Mouse (Mus musculus) frontal cortex, adult (tissue): ENCODE measurements at regions not wholly inside any gene's neighbourhood (a gene's known extent, or its start where the extent isn't known, plus 50 kb on each side); places are given as distances from the start of the nearest gene placed in this dataset.

Source experiments
- ATAC-seq: cut with Nextera tagmentation; 2 replicates; pipeline ENCODE4 v1.9.2; 2017; ENCODE audit warnings: mild to moderate bottlenecking, moderate library complexity, mixed read lengths; ENCODE audit not compliant: low TSS enrichment

- no peak for ATAC-seq
Measured at GRCm38 (mm10) chr4:135632443-135632842, 53.6 kb upstream of the Ifnlr1 start.

GRCm38 (mm10) chr4:135629793-135630569, 56.1 kb upstream of the Ifnlr1 start:
- ATAC-seq: no peak

DNA sequence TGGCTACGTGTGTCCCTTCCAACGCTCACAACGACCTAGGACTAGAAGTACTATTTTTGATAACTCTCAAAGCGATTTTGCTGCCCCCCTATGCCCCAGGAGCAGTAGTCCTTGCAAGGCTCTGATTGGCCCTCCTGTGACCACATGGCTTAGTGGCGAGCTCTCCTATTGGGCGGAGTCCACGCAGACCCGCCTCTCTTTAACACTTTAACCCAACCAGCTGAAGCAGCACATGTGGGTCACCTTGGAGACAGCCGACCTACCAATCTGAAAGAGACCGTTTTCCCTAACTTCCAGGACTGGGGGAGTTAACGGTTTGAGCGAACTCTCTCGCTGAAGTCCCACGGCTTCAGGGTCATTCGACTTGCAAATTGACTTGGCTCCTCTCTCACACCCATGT, 53.0 kb upstream of the Grhl3 start:
- no peak for ATAC-seq

DNA sequence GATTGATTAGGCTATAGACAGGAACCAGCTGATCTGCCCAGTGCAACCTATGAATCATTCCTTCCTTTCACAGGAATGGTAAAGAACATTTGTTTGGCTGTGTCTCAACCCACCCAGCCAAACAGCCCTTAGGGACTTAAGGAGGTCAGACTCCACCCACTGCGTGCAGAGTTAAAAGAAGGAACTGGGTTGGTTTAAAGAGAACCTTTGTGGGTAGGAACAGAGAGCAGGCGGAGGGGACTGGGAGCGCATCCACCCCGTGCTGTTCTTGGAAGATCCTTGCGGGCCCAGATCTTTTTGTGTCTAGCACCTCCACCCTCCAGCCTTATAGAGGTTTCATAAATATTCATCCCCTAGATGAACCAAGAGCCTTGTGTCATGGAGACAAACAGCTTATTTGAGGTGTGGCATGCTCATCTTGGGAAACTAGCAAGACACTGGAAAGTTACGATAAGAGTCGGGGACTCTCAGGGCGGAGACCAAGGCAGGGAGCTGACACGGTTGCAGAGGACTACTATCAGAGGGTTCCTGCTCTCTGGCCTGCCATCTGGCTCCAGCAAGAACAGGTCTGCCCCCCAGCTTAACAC, 49.8 kb upstream of the Grhl3 start:
- peak; percentile 38; the same call in 1 of the 2 replicates for ATAC-seq
